Mouse (Mus musculus) heart, embryonic 12.5 days (tissue): ENCODE results near the gene Dhx37. TPM values are rescaled to one million over a fixed set of nuclear protein-coding genes. Genes with fewer than 3 reads are reported as not detected.

Source experiments
- ATAC-seq: fragments of 200-750 bp; cut with Nextera tagmentation; 2 replicates; pipeline ENCODE4 v1.8.0; 2017; ENCODE audit warnings: moderate TSS enrichment, moderate library complexity; ENCODE audit not compliant: insufficient number of reproducible peaks, low FRiP score
- H3K27ac ChIP-seq: fragments of 300-500 bp; sonication (generic); 2 replicates; pipeline ENCODE4 v1.5.1; 2016; ENCODE audit warnings: mild to moderate bottlenecking, moderate library complexity; ENCODE audit not compliant: poor library complexity, severe bottlenecking
- H3K27me3 ChIP-seq: fragments of 300-500 bp; sonication (generic); replicated peaks from 2 replicates; pipeline ENCODE4 v1.6.1; 2016; ENCODE audit warnings: mild to moderate bottlenecking, moderate library complexity
- H3K36me3 ChIP-seq: fragments of 300-500 bp; sonication (generic); 2 replicates; pipeline ENCODE4 v1.6.1; 2016; ENCODE audit warnings: mild to moderate bottlenecking, moderate library complexity
- H3K4me1 ChIP-seq: fragments of 300-500 bp; sonication (generic); replicated peaks from 2 replicates; pipeline ENCODE4 v1.6.1; 2016; ENCODE audit warnings: mild to moderate bottlenecking
- H3K4me2 ChIP-seq: fragments of 300-500 bp; sonication (generic); 2 replicates; pipeline ENCODE4 v1.6.1; 2016; ENCODE audit warnings: mild to moderate bottlenecking, moderate library complexity
- H3K4me3 ChIP-seq: fragments of 300-500 bp; sonication (generic); 2 replicates; pipeline ENCODE4 v1.5.1; 2016; ENCODE audit warnings: mild to moderate bottlenecking
- H3K9ac ChIP-seq: fragments of 300-500 bp; sonication (generic); 2 replicates; pipeline ENCODE4 v1.6.1; 2016; ENCODE audit warnings: mild to moderate bottlenecking, moderate library complexity
- H3K9me3 ChIP-seq: fragments of 300-500 bp; sonication (generic); replicated peaks from 2 replicates; pipeline ENCODE4 v1.6.1; 2016; ENCODE audit warnings: mild to moderate bottlenecking, moderate library complexity
- WGBS: fragments of 180-500 bp; shearing (Covaris S2); methylation state at CpG from one replicate; pipeline ENCODE4 v1.1.7; 2016; 5-methylcytosine and 5-hydroxymethylcytosine counted together
- polyA plus RNA-seq: library from polyadenylated mRNA; unstranded; fragments of >200 nt; fragmentation: Nextera tagmentation; extraction: Ambion mirVana; gene quantifications from 2 replicates; pipeline ENCODE4 v1.2.1, GENCODE M21; 2016

Gene Dhx37
- polyA plus RNA-seq, result 11.0 and 11.4 TPM in 2 replicates

GRCm38 (mm10) chr5:125433793-125434337, at the start of gene Dhx37:
Gene Dhx37, minus strand, starts transcription at chr5:125434121.
- peak; percentile 94 for ATAC-seq
- WGBS, result under 1% methylated on average over 46 of the region's 46 CpGs
- H3K4me1 ChIP-seq, result peaks cover 16% of the 10 kb centered on the region
- peak within 1 kb of the TSS; percentile 45; the same call in 1 of the 2 replicates for H3K27ac ChIP-seq
- H3K4me3 ChIP-seq, result peak within 1 kb of the TSS; percentile 80
- H3K9ac ChIP-seq, result peak within 1 kb of the TSS; percentile 88
- 0 out of 2 replicates have a peak, but pooled peaks cover 2% of the 10 kb centered on the region for H3K9me3 ChIP-seq
- peak within 1 kb of the TSS; percentile 92 for H3K4me2 ChIP-seq
- peaks cover 28% of the 10 kb centered on the region for H3K36me3 ChIP-seq
- H3K27me3 ChIP-seq, result no peaks in the 10 kb centered on the region

GRCm38 (mm10) chr5:125482474-125482873, 48.6 kb upstream of the Dhx37 start:
- Histone ChIP-seq H3K4me1 (peaks cover 8% of the 10 kb centered on the region; the same call in 1 of the 2 replicates), H3K27me3 (no peaks in the 10 kb centered on the region), H3K4me2 (no peak overlapping the region), H3K27ac (no peak overlapping the region), H3K36me3 (peaks cover 31% of the 10 kb centered on the region), H3K9ac (no peak overlapping the region), H3K4me3 (no peak overlapping the region), H3K9me3 (no peaks in the 10 kb centered on the region)
- 85% methylated on average over 7 of the region's 7 CpGs for WGBS
- ATAC-seq, result no peak

- no peak for ATAC-seq
- Histone ChIP-seq H3K4me3 (no peak overlapping the region), H3K36me3 (peaks cover 22% of the 10 kb centered on the region), H3K9me3 (no peaks in the 10 kb centered on the region), H3K4me1 (peaks cover 25% of the 10 kb centered on the region), H3K9ac (no peak overlapping the region), H3K27me3 (no peaks in the 10 kb centered on the region), H3K27ac (no peak overlapping the region), H3K4me2 (no peak overlapping the region)
- 78% methylated on average over 11 of the region's 11 CpGs for WGBS
These were observed 46.7 kb upstream of the Dhx37 start for GRCm38 (mm10) chr5:125480434-125481231.

- Histone ChIP-seq H3K27me3 (no peaks in the 10 kb centered on the region), H3K9ac (no peak overlapping the region), H3K36me3 (peaks cover 16% of the 10 kb centered on the region), H3K4me3 (no peak overlapping the region), H3K9me3 (no peaks in the 10 kb centered on the region), H3K27ac (no peak overlapping the region), H3K4me1 (peaks cover 25% of the 10 kb centered on the region), H3K4me2 (no peak overlapping the region)
- WGBS, result 85% methylated on average over 3 of the region's 3 CpGs
- no peak for ATAC-seq
These were observed 45.5 kb upstream of the Dhx37 start for GRCm38 (mm10) chr5:125479376-125479775.

- Histone ChIP-seq H3K9me3 (no peaks in the 10 kb centered on the region), H3K9ac (no peak overlapping the region), H3K4me2 (no peak overlapping the region), H3K27ac (no peak overlapping the region), H3K36me3 (peaks cover 10% of the 10 kb centered on the region), H3K4me3 (no peak overlapping the region), H3K4me1 (peaks cover 25% of the 10 kb centered on the region), H3K27me3 (no peaks in the 10 kb centered on the region)
- WGBS, result 81% methylated on average over 7 of the region's 7 CpGs
- no peak for ATAC-seq
These were observed 44.1 kb upstream of the Dhx37 start for GRCm38 (mm10) chr5:125478037-125478436.

GRCm38 (mm10) chr5:125477533-125477932, 43.6 kb upstream of the Dhx37 start:
- peaks cover 5% of the 10 kb centered on the region for H3K36me3 ChIP-seq
- H3K27ac ChIP-seq, result no peak overlapping the region
- no peak overlapping the region for H3K4me2 ChIP-seq
- no peak overlapping the region for H3K9ac ChIP-seq
- H3K4me3 ChIP-seq, result no peak overlapping the region
- no peaks in the 10 kb centered on the region for H3K9me3 ChIP-seq
- WGBS, result 65% methylated on average over 7 of the region's 7 CpGs
- no peak for ATAC-seq
- peaks cover 25% of the 10 kb centered on the region for H3K4me1 ChIP-seq
- no peaks in the 10 kb centered on the region for H3K27me3 ChIP-seq

- ATAC-seq, result no peak
- WGBS, result 71% methylated on average over 7 of the region's 7 CpGs
- Histone ChIP-seq H3K4me3 (peak overlapping the region; percentile 83), H3K4me2 (peak overlapping the region; percentile 95), H3K27ac (no peak overlapping the region), H3K9me3 (no peaks in the 10 kb centered on the region), H3K36me3 (no peaks in the 10 kb centered on the region), H3K9ac (0 out of 2 replicates have a peak overlapping the region, but pooled peaks have one; percentile 18), H3K4me1 (peaks cover 25% of the 10 kb centered on the region), H3K27me3 (no peaks in the 10 kb centered on the region)
These were observed 42.9 kb upstream of the Dhx37 start for GRCm38 (mm10) chr5:125476799-125477198.

- no peak; the same call in 1 of the 2 replicates for ATAC-seq
- H3K36me3 ChIP-seq, result no peaks in the 10 kb centered on the region
- H3K27me3 ChIP-seq, result no peaks in the 10 kb centered on the region
- WGBS, result 22% methylated on average over 5 of the region's 5 CpGs
- peak overlapping the region; percentile 84 for H3K9ac ChIP-seq
- H3K4me2 ChIP-seq, result peak overlapping the region; percentile 95
- H3K4me3 ChIP-seq, result peak overlapping the region; percentile 83
- no peak overlapping the region for H3K27ac ChIP-seq
- peaks cover 25% of the 10 kb centered on the region for H3K4me1 ChIP-seq
- no peaks in the 10 kb centered on the region for H3K9me3 ChIP-seq
These were observed 42.3 kb upstream of the Dhx37 start for GRCm38 (mm10) chr5:125476286-125476625.

GRCm38 (mm10) chr5:125475601-125476285, 41.8 kb upstream of the Dhx37 start, which contains the start of gene Aacs:
Gene Aacs, plus strand, starts transcription at chr5:125475814.
- ATAC-seq, result peak; percentile 95
- WGBS, result under 1% methylated on average over 60 of the region's 60 CpGs
- H3K27ac ChIP-seq, result no peak within 1 kb of the TSS

GRCm38 (mm10) chr5:125475030-125475429, 41.1 kb upstream of the Dhx37 start:
- no peaks in the 10 kb centered on the region for H3K27me3 ChIP-seq
- no peak overlapping the region for H3K27ac ChIP-seq
- WGBS, result 58% methylated on average over 12 of the region's 12 CpGs
- peak overlapping the region; percentile 68 for H3K9ac ChIP-seq
- ATAC-seq, result no peak
- peaks cover 20% of the 10 kb centered on the region for H3K4me1 ChIP-seq
- no peaks in the 10 kb centered on the region for H3K9me3 ChIP-seq
- no peaks in the 10 kb centered on the region for H3K36me3 ChIP-seq
- peak overlapping the region; percentile 83 for H3K4me3 ChIP-seq
- peak overlapping the region; percentile 95 for H3K4me2 ChIP-seq

More at GRCm38 (mm10) chr5:125475601-125476285, 41.8 kb upstream of the Dhx37 start, which contains the start of gene Aacs:
- H3K9me3 ChIP-seq, result no peaks in the 10 kb centered on the region
- no peaks in the 10 kb centered on the region for H3K27me3 ChIP-seq
- peak within 1 kb of the TSS; percentile 83 for H3K4me3 ChIP-seq
- peaks cover 24% of the 10 kb centered on the region for H3K4me1 ChIP-seq
- H3K9ac ChIP-seq, result peak within 1 kb of the TSS; percentile 84
- peak within 1 kb of the TSS; percentile 95 for H3K4me2 ChIP-seq
- H3K36me3 ChIP-seq, result no peaks in the 10 kb centered on the region
